Mouse (Mus musculus): ENCODE results near the gene Sugp2. TPM values are rescaled to one million over a fixed set of nuclear protein-coding genes. Genes with fewer than 3 reads are reported as not detected.

Sugp2 gene
- polyA plus RNA-seq, 1 experiment, result 116 TPM

DNA sequence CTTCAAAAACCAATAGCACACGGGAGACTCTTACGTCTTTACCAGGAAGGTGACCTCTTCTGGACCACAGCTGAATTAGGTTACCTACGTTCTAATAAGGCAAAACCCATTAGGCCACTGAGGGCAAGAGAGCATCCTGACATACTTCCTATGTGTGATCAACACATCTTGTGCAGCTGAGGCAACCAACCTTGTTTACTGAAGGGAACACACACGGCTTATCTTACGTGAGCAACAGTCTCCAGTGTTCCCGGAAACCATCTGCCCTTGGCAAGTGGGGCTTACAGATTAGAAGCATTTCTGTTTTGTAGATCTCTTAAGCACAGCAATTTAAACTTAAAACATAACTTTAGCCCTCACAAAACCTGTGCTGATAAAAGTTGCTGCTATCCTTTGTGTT is 93.5 kb downstream of the Sugp2 start:
- no peak for DNase-seq (ENCODE audit: extremely low spot score in 1 of 2, low spot score in 1 of 2)

DNA sequence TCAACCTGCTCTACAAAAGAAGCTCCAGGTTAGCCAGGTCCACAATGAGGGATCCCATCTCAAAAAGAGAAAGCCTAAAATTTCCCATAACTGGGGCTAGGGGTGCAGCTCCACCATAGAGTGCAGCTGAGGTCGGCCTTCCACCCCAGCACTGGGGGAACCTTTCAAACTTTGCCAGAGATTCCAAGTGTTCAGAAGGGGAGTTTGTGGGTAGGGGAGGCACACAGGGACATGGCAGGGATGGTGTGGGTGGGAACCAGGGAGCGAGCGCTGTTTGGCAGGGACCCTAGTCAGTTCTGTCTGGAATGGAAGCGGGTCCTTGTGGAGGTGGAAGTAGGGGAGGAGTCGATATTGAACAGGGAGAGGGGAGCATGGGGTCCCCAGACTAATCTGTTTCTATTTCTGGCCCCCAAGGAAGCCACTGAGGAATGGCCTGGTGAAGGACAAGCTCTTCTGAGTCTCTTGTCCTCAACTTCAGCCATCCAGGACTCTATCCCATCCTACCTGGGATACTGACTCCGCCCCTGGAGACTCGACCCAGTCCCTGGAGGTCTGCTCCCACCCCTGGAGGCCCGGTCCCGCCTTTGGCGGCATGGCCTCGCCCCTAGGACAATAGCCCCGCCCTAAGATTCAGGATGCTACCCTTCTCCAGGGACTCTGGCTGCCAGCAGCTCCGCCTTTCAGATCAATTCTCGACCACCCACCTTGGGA is 95.3 kb downstream of the Sugp2 start, which contains the start of gene Gdf1:
Gene Gdf1, plus strand, starts transcription at position 694 of the 711 bp plus-strand sequence.
- no peak for DNase-seq (ENCODE audit: extremely low spot score in 1 of 2, low spot score in 1 of 2)

Other genes with a start within 250 kb of the Sugp2 start
- 28.6 and 31.0 TPM in 2 replicates for gene Gatad2a, start 237.8 kb upstream of the Sugp2 start, polyA plus RNA-seq (2012; rRNA removed)
- gene Mau2, start 191.5 kb upstream of the Sugp2 start, polyA plus RNA-seq (2012; rRNA removed), result 93.1 and 102 TPM in 2 replicates
- 36.5 and 40.8 TPM in 2 replicates for gene Sugp1, start 191.4 kb upstream of the Sugp2 start, polyA plus RNA-seq (2012; rRNA removed)
- gene Tm6sf2, start 161.3 kb upstream of the Sugp2 start, polyA plus RNA-seq (2012; rRNA removed), result 4.9 and 5.9 TPM in 2 replicates
- gene Hapln4, start 150.8 kb upstream of the Sugp2 start, polyA plus RNA-seq (2012; rRNA removed), result 34.8 and 43.9 TPM in 2 replicates
- 98.8 and 102 TPM in 2 replicates for gene Ncan, start 113.4 kb upstream of the Sugp2 start, polyA plus RNA-seq (2012; rRNA removed)
- gene Nr2c2ap, start 102.9 kb upstream of the Sugp2 start, polyA plus RNA-seq (2012; rRNA removed), result 23.7 and 23.8 TPM in 2 replicates
- gene Rfxank, start 95.1 kb upstream of the Sugp2 start, polyA plus RNA-seq (2012; rRNA removed), result 18.6 and 18.7 TPM in 2 replicates
- 99.2 and 100 TPM in 2 replicates for gene Borcs8, start 94.7 kb upstream of the Sugp2 start, polyA plus RNA-seq (2012; rRNA removed)
- gene Mef2b, start 94.5 kb upstream of the Sugp2 start, polyA plus RNA-seq (2012; rRNA removed), result 0.34 and 0.65 TPM in 2 replicates
- gene Tmem161a, start 61.9 kb upstream of the Sugp2 start, polyA plus RNA-seq (2012; rRNA removed), result 83.3 and 108 TPM in 2 replicates
- gene Slc25a42, start 21.9 kb upstream of the Sugp2 start, polyA plus RNA-seq (2012; rRNA removed), result 51.0 and 51.3 TPM in 2 replicates
- gene Armc6, start 240 bp downstream of the Sugp2 start, polyA plus RNA-seq (2012; rRNA removed), result 44.0 and 45.6 TPM in 2 replicates
- 18.2 and 18.5 TPM in 2 replicates for gene Homer3, start 48.6 kb downstream of the Sugp2 start, polyA plus RNA-seq (2012; rRNA removed)
- gene Ddx49, start 68.3 kb downstream of the Sugp2 start, polyA plus RNA-seq (2012; rRNA removed), result 48.6 and 51.7 TPM in 2 replicates
- 252 and 259 TPM in 2 replicates for gene Cope, start 68.3 kb downstream of the Sugp2 start, polyA plus RNA-seq (2012; rRNA removed)
- gene Cers1, start 81.5 kb downstream of the Sugp2 start, polyA plus RNA-seq (2012; rRNA removed), result 86.7 and 86.9 TPM in 2 replicates
- gene Gdf1, start 95.6 kb downstream of the Sugp2 start, polyA plus RNA-seq (2012; rRNA removed), result 34.8 and 63.7 TPM in 2 replicates
- 29.5 and 30.8 TPM in 2 replicates for gene Upf1, start 119.1 kb downstream of the Sugp2 start, polyA plus RNA-seq (2012; rRNA removed)
- 0.19 and 0.26 TPM in 2 replicates for gene Comp, start 139.3 kb downstream of the Sugp2 start, polyA plus RNA-seq (2012; rRNA removed)
- 103 and 110 TPM in 2 replicates for gene Crtc1, start 205.4 kb downstream of the Sugp2 start, polyA plus RNA-seq (2012; rRNA removed)
- gene Klhl26, start 242.7 kb downstream of the Sugp2 start, polyA plus RNA-seq (2012; rRNA removed), result 59.4 and 59.6 TPM in 2 replicates